Mouse (Mus musculus): ENCODE results near the gene Nectin2.

- TF ChIP-seq CTCF (IDR thresholded peaks at IDR 0.05) (peak; percentile 26; the same call in 1 of the 2 replicates), EP300 (IDR thresholded peaks at IDR 0.05; ENCODE audit: insufficient read depth, low read depth, low read length) (peak; percentile 83; the same call in 1 of the 2 replicates), POLR2A (IDR thresholded peaks at IDR 0.05; ENCODE audit: insufficient read depth, low read depth, low read length) (no peak)
Measured at GRCm38 (mm10) chr7:19753587-19753986, 3.3 kb upstream of the Nectin2 start.
